Comparison of ENCODE assay signal across 8 mouse cellular contexts in genomic region chr9:110448857-110449617, GRCm38 (mm10). TPM values are rescaled to one million over a fixed set of nuclear protein-coding genes. Genes with fewer than 3 reads are reported as not detected.
DNase-seq lines count a peak whose midpoint lies in the region; ATAC-seq and TF ChIP-seq lines count a peak whose summit lies in the region.

No protein-coding gene starts in this region.

- no peaks in the 10 kb centered on the region for H3K27me3 ChIP-seq in heart, embryonic 11.5 days (ENCODE audit: control insufficient read depth, insufficient read depth, low read length)
- no peaks in the 10 kb centered on the region for H3K27me3 ChIP-seq in kidney, postnatal 0 days (ENCODE audit: insufficient read depth, low read length)
- no peaks in the 10 kb centered on the region for H3K27me3 ChIP-seq in liver, adult 2 months (ENCODE audit: control insufficient read depth, insufficient read depth, low read length)
- H3K27me3 ChIP-seq in stomach, embryonic 14.5 days (ENCODE audit: control insufficient read depth, insufficient read depth, low read length), result no peaks in the 10 kb centered on the region

- no peak for TF ChIP-seq POLR2A in brain, embryonic 14.5 days (IDR thresholded peaks at IDR 0.05; ENCODE audit: borderline replicate concordance, extremely low read depth, insufficient read depth, insufficient read length, poor library complexity, severe bottlenecking)
- no peak for TF ChIP-seq POLR2A in liver, adult 2 months (IDR thresholded peaks at IDR 0.05; ENCODE audit: extremely low read depth, insufficient read depth, low read length)

- TF ChIP-seq CTCF in brain, embryonic 14.5 days (IDR thresholded peaks at IDR 0.05; ENCODE audit: borderline replicate concordance, extremely low read depth, insufficient read depth, insufficient read length), result peak; percentile 76; the same call in 1 of the 2 replicates
- TF ChIP-seq CTCF in kidney, postnatal 0 days (IDR thresholded peaks at IDR 0.05; ENCODE audit: low read depth), result peak; percentile 91
- TF ChIP-seq CTCF in liver, adult 2 months (IDR thresholded peaks at IDR 0.05; ENCODE audit: low read depth, low read length), result peak; percentile 62

- no peak overlapping the region for H3K27ac ChIP-seq in heart, embryonic 11.5 days (ENCODE audit: low read depth, low read length)
- no peak overlapping the region for H3K27ac ChIP-seq in kidney, postnatal 0 days
- H3K27ac ChIP-seq in liver, adult 2 months (replicated peaks; ENCODE audit: insufficient read depth, low read depth, low read length), result no peak overlapping the region
- no peak overlapping the region for H3K27ac ChIP-seq in stomach, embryonic 14.5 days (ENCODE audit: low read length)

- no peaks in the 10 kb centered on the region for H3K9me3 ChIP-seq in heart, embryonic 11.5 days (replicated peaks; ENCODE audit: control insufficient read depth, low read length)
- H3K9me3 ChIP-seq in kidney, postnatal 0 days (replicated peaks; ENCODE audit: low read length), result no peaks in the 10 kb centered on the region
- no peaks in the 10 kb centered on the region for H3K9me3 ChIP-seq in stomach, embryonic 14.5 days (ENCODE audit: control insufficient read depth, low read depth, low read length)

- DNase-seq in CD4-positive helper T cell, adult 2 months (ENCODE audit: low read depth, low spot score), result peak; percentile 87
- peak; percentile 94 for DNase-seq in brain, embryonic 14.5 days (ENCODE audit: low read depth)
- DNase-seq in kidney, postnatal 0 days (ENCODE audit: low spot score), result peak; percentile 91
- peak; percentile 64 for DNase-seq in liver, adult 2 months (ENCODE audit: extremely low read depth, low read depth, low spot score)
- peak; percentile 93 for DNase-seq in naive thymus-derived CD4-positive, alpha-beta T cell, adult 2 months (ENCODE audit: low read depth)

- H3K79me2 ChIP-seq in liver, adult 2 months (ENCODE audit: control insufficient read depth, insufficient read depth, low read length), result no peaks in the 10 kb centered on the region

- no peak overlapping the region for H3K9ac ChIP-seq in heart, embryonic 11.5 days (ENCODE audit: low read depth, low read length)
- H3K9ac ChIP-seq in kidney, postnatal 0 days (ENCODE audit: low read depth, low read length), result no peak overlapping the region
- no peak overlapping the region for H3K9ac ChIP-seq in liver, adult 2 months (ENCODE audit: low read depth, low read length)
- H3K9ac ChIP-seq in stomach, embryonic 14.5 days (replicated peaks; ENCODE audit: low read depth, low read length), result no peak overlapping the region

- no peak overlapping the region for H3K4me2 ChIP-seq in heart, embryonic 11.5 days
- H3K4me2 ChIP-seq in kidney, postnatal 0 days (ENCODE audit: low read length), result no peak overlapping the region
- no peak overlapping the region for H3K4me2 ChIP-seq in stomach, embryonic 14.5 days (replicated peaks; ENCODE audit: low read depth, low read length)

- 32% methylated on average over 11 of the region's 11 CpGs for WGBS in heart, embryonic 11.5 days (ENCODE audit: insufficient replicate concordance)
- WGBS in kidney, postnatal 0 days, result 26% methylated on average over 11 of the region's 11 CpGs
- 28% methylated on average over 11 of the region's 11 CpGs for WGBS in liver, adult 2 months
- 33% methylated on average over 11 of the region's 11 CpGs for WGBS in stomach, embryonic 14.5 days

- H3K36me3 ChIP-seq in heart, embryonic 11.5 days (ENCODE audit: control insufficient read depth, insufficient read depth, low read length), result no peaks in the 10 kb centered on the region
- 0 out of 2 replicates have a peak, but pooled peaks cover 5% of the 10 kb centered on the region for H3K36me3 ChIP-seq in kidney, postnatal 0 days (ENCODE audit: insufficient read depth, low read length)
- H3K36me3 ChIP-seq in liver, adult 2 months (ENCODE audit: control insufficient read depth, insufficient read depth, low read length), result no peaks in the 10 kb centered on the region
- 0 out of 2 replicates have a peak, but pooled peaks cover 2% of the 10 kb centered on the region for H3K36me3 ChIP-seq in stomach, embryonic 14.5 days (ENCODE audit: control insufficient read depth, insufficient read depth, low read length)

- ATAC-seq in erythroid progenitor cell, adult 5-6 weeks (replicated peaks; ENCODE audit: low FRiP score, poor library complexity, severe bottlenecking), result peak; percentile 77
- 0 out of 2 replicates have a peak, but pooled peaks have one; percentile 22 for ATAC-seq in heart, embryonic 11.5 days (replicated peaks; ENCODE audit: insufficient number of reproducible peaks, low FRiP score, low TSS enrichment)
- ATAC-seq in kidney, postnatal 0 days (replicated peaks; ENCODE audit: low FRiP score, low read depth), result peak; percentile 61
- ATAC-seq in stomach, embryonic 14.5 days (ENCODE audit: insufficient number of reproducible peaks, insufficient read depth, low FRiP score, low read depth), result peak; percentile 58; the same call in 1 of the 2 replicates

- no peaks in the 10 kb centered on the region for H3K4me1 ChIP-seq in heart, embryonic 11.5 days (ENCODE audit: control insufficient read depth, insufficient read depth, low read length)
- no peaks in the 10 kb centered on the region for H3K4me1 ChIP-seq in kidney, postnatal 0 days (replicated peaks; ENCODE audit: insufficient read depth, low read length)
- no peaks in the 10 kb centered on the region for H3K4me1 ChIP-seq in liver, adult 2 months (ENCODE audit: control insufficient read depth, insufficient read depth, low read length)
- H3K4me1 ChIP-seq in stomach, embryonic 14.5 days (ENCODE audit: control insufficient read depth, insufficient read depth, low read length), result no peaks in the 10 kb centered on the region

- no peak overlapping the region for H3K4me3 ChIP-seq in heart, embryonic 11.5 days (ENCODE audit: low read depth, low read length)
- no peak overlapping the region for H3K4me3 ChIP-seq in kidney, postnatal 0 days (replicated peaks; ENCODE audit: low read depth, low read length)
- H3K4me3 ChIP-seq in liver, adult 2 months (ENCODE audit: insufficient read depth, low read depth, low read length), result no peak overlapping the region
- H3K4me3 ChIP-seq in stomach, embryonic 14.5 days (ENCODE audit: low read depth, low read length), result no peak overlapping the region

RNA-seq across cellular contexts. Expression of gene Klhl18, which starts 27.5 kb away (rescaled TPM):
- 35.8 and 39.3 TPM in 2 replicates for polyA plus RNA-seq in brain, embryonic 14.5 days (2012; rRNA removed)
- total RNA-seq in erythroid progenitor cell, adult 5-6 weeks (2015; ENCODE audit: low replicate concordance), result 2.5 and 5.9 TPM in 2 replicates
- 0.68 and 2.6 TPM in 2 replicates for total RNA-seq in erythroid progenitor cell, adult 5-6 weeks (2017; ENCODE audit: low replicate concordance)
- 7.9 and 10.2 TPM in 2 replicates for polyA plus RNA-seq in heart, embryonic 11.5 days (2014; fragmentation: Nextera tagmentation; extraction: Ambion mirVana)
- polyA plus RNA-seq in kidney, postnatal 0 days (2015; fragmentation: Nextera tagmentation; extraction: Ambion mirVana), result 5.6 and 5.8 TPM in 2 replicates
- 2.0 and 2.3 TPM in 2 replicates for total RNA-seq in liver, adult 2 months (2014; rRNA removed)
- 5.9 and 6.9 TPM in 2 replicates for polyA plus RNA-seq in liver, adult 2 months (2012; rRNA removed)
- polyA plus RNA-seq in stomach, embryonic 14.5 days (2014; fragmentation: Nextera tagmentation; extraction: Ambion mirVana), result 10.7 and 10.9 TPM in 2 replicates

RNA-seq across cellular contexts. Expression of gene Kif9, which starts 27.7 kb away (rescaled TPM):
- polyA plus RNA-seq in brain, embryonic 14.5 days (2012; rRNA removed), result 1.9 and 3.6 TPM in 2 replicates
- total RNA-seq in erythroid progenitor cell, adult 5-6 weeks (2015; ENCODE audit: low replicate concordance), result 0.72 TPM in 1 of 2 replicates, not detected in the other
- not detected in 2 replicates for total RNA-seq in erythroid progenitor cell, adult 5-6 weeks (2017; ENCODE audit: low replicate concordance)
- 0.27 and 0.65 TPM in 2 replicates for polyA plus RNA-seq in heart, embryonic 11.5 days (2014; fragmentation: Nextera tagmentation; extraction: Ambion mirVana)
- polyA plus RNA-seq in kidney, postnatal 0 days (2015; fragmentation: Nextera tagmentation; extraction: Ambion mirVana), result 1.2 and 1.5 TPM in 2 replicates
- 0.40 and 0.55 TPM in 2 replicates for total RNA-seq in liver, adult 2 months (2014; rRNA removed)
- 0.18 and 0.35 TPM in 2 replicates for polyA plus RNA-seq in liver, adult 2 months (2012; rRNA removed)
- 0.72 and 1.0 TPM in 2 replicates for polyA plus RNA-seq in stomach, embryonic 14.5 days (2014; fragmentation: Nextera tagmentation; extraction: Ambion mirVana)

RNA-seq across cellular contexts. Expression of gene Ngp, which starts 29.5 kb away (rescaled TPM):
- 0.45 and 1.1 TPM in 2 replicates for polyA plus RNA-seq in brain, embryonic 14.5 days (2012; rRNA removed)
- 3,384 and 3,702 TPM in 2 replicates for total RNA-seq in erythroid progenitor cell, adult 5-6 weeks (2015; ENCODE audit: low replicate concordance)
- total RNA-seq in erythroid progenitor cell, adult 5-6 weeks (2017; ENCODE audit: low replicate concordance), result 855 and 1,251 TPM in 2 replicates
- 0.42 and 1.6 TPM in 2 replicates for polyA plus RNA-seq in heart, embryonic 11.5 days (2014; fragmentation: Nextera tagmentation; extraction: Ambion mirVana)
- polyA plus RNA-seq in kidney, postnatal 0 days (2015; fragmentation: Nextera tagmentation; extraction: Ambion mirVana), result 3.0 and 3.9 TPM in 2 replicates
- not detected in 2 replicates for total RNA-seq in liver, adult 2 months (2014; rRNA removed)
- 0.21 and 0.37 TPM in 2 replicates for polyA plus RNA-seq in liver, adult 2 months (2012; rRNA removed)
- 9.6 and 13.1 TPM in 2 replicates for polyA plus RNA-seq in stomach, embryonic 14.5 days (2014; fragmentation: Nextera tagmentation; extraction: Ambion mirVana)

RNA-seq across cellular contexts. Expression of gene Ptpn23, which starts 41.0 kb away (rescaled TPM):
- 31.2 and 73.7 TPM in 2 replicates for polyA plus RNA-seq in brain, embryonic 14.5 days (2012; rRNA removed)
- 2.1 and 6.1 TPM in 2 replicates for total RNA-seq in erythroid progenitor cell, adult 5-6 weeks (2015; ENCODE audit: low replicate concordance)
- total RNA-seq in erythroid progenitor cell, adult 5-6 weeks (2017; ENCODE audit: low replicate concordance), result 2.6 and 3.7 TPM in 2 replicates
- 11.7 and 14.1 TPM in 2 replicates for polyA plus RNA-seq in heart, embryonic 11.5 days (2014; fragmentation: Nextera tagmentation; extraction: Ambion mirVana)
- polyA plus RNA-seq in kidney, postnatal 0 days (2015; fragmentation: Nextera tagmentation; extraction: Ambion mirVana), result 11.7 and 11.8 TPM in 2 replicates
- 4.5 and 6.8 TPM in 2 replicates for total RNA-seq in liver, adult 2 months (2014; rRNA removed)
- polyA plus RNA-seq in liver, adult 2 months (2012; rRNA removed), result 7.9 and 10.7 TPM in 2 replicates
- polyA plus RNA-seq in stomach, embryonic 14.5 days (2014; fragmentation: Nextera tagmentation; extraction: Ambion mirVana), result 19.3 and 21.3 TPM in 2 replicates

Comparison
In these comparisons a context has a peak if more than half of its experiments do, and no peak if none do; other contexts are left out.
1. ATAC-seq: peak in every context shown above with its lines; median percentile 77 in erythroid progenitor cell, adult 5-6 weeks; 61 in kidney, postnatal 0 days; 58 in stomach, embryonic 14.5 days; 22 in heart, embryonic 11.5 days.